Mouse (Mus musculus): ENCODE measurements around the gene Nfe2l1.
A peak's percentile ranks its signal among the peaks of the same experiment; 100 is the strongest.
"Not testable (repeated sequence)": the region's sequence is repeated elsewhere in the genome, so short reads cannot be mapped to it uniquely, and the experiment has no call there.

The Nfe2l1 gene

DNA sequence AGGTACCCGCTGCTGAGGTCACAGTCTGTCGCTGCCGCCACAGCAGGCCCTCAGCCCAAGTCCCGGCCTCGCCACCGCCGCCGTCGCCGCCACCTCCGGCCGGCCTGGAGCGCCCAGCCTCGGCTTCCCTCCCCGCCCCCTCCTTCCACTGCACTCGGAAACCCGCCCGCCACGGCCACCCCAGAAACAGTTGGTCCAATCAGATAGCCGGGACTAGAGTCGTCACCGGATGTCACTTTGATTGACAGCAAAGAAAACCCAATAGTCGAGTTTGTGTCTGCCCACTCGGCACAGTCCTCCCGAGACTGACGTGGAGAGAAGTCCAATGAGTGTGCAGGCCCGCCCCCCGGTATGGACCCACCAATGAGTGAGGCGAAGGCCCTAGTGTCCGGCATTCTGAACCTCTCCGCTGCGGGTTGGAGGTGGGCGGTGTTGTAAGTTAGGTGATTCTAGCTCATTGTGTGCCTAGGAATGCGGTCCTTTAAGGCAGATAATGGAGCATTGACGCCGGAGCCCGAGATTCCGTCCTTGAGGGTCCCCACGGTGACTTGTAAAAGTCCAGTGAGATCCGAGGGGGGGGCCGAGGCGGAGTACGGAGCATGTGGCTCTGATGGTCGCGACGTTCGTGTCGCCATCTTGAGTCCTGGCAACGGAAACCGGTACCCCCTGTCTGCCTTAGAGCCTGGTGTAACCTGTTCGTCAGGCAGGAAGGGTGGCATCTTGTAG, at the start of gene Nfe2l1:
TSS of gene Nfe2l1 (minus strand) at position 156 of the 726 bp plus-strand sequence.
- DNase-seq (ENCODE audit: low spot score), result peak; percentile 94

DNA sequence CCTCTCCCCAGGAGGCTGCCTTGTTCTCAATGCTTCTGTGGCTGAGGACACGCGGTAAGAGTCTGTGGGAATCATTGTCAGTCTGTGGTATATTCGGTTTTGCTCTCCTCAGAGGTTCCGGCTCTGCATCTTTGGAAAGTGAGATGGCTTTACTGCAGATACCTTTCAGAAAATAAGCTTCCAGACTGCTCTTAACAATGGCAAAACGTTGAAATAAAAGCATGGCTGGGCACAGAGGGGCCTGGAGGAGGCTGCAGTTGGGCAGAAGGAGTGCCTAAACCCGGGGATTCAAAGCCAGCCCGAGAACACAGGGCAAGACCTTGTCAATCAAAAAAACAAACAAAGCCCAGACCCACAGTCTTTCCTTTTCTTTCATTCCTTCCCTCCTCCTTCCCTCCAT, 49.6 kb upstream of the Nfe2l1 start:
- no peak for DNase-seq (ENCODE audit: low spot score)

DNA sequence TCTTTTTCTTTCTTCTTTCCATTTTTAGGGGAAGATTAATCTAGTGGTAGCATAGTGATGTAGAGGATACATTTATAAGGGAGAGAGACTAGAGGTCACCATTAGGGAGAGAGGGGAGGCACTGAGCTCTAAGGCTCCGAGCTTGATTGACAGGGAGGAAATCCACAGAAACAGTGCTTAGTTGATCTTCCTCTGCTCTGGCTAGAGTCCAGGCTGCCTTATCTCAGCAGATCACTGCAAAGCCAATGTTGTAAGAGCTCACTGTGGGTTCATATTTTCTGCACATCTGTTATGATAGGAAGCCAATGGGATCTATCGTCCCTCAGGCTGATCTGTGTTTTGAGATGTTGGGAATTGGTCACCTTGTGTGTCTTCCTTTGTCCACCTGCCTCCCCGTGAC, 48.9 kb upstream of the Nfe2l1 start:
- no peak for DNase-seq (ENCODE audit: low spot score)

DNA sequence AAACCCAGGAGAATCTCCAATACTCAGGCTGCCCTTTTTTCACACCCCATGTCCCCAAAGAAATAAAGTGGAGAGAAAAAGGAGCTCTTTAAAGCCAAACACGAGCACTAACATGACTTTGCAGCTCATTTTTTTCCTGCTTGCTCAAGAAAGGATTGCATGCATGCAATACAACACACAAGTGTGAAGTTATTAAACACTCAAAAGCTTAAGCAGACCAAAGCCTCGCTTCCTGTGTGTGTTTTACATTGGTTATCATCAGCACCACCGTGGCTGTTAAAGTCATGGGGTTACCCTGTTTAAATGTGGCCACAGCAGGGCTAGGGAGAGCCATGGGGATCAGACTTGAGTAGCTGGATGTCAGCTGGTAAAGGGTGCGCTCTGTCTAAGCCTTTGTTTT, 47.3 kb upstream of the Nfe2l1 start:
- no peak for DNase-seq (ENCODE audit: low spot score)

DNA sequence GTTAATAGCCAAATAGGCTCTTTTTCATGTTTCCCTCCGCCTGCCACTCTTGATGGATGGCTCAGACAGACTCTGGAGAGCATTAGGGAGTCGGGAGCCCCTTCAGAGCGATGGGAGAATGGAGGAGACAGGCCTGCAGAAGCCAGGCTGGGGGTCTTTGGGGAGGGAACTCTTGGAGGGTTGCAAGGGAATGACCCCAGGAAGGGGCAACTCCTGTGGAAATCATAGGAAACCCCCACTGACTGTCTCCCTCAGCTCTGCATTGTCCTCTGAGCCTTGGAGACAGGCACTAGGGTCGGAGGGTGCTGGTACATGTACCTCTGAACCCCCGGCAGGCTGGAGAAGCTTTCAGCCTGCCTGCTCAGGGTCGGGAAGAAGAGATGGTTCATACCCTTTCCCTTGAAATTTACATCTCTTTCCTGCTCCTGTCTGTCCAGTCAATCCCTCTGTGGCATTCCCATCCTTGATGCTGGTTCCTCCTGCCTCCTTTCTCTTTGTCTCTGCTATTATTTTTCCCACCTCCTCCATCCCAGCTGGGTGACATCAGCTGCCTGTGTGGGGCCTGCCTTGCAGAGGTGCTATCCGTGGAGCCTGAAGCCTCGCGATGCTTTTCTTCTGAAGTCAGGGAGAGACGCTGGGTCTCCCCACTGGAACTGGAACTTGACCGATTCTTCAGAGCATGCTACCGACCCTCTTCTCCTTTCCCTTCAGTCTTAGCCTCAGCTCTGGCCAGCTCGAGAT, 46.7 kb upstream of the Nfe2l1 start:
- DNase-seq (ENCODE audit: low spot score), result no peak

DNA sequence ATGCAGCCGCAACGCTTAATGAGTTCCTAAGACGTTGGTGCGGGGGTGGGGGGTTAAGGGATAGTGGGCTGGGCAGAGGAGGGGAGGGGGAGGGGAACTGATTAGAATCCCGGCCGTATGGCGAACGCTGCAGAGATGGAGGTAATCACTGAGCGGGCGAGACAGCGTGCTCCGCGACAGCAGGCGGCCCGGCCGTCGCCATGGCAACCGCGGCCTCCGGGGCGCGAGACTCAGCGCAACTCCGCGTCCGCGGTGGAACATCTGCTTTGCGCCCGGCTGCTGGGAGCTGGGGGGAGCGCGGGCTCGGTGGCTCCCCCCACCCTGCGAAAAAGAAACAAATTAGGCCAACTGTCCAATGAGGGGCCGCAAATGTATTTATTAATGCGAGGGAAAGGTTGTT, 46.0 kb upstream of the Nfe2l1 start:
- DNase-seq (ENCODE audit: low spot score), result peak; percentile 14

DNA sequence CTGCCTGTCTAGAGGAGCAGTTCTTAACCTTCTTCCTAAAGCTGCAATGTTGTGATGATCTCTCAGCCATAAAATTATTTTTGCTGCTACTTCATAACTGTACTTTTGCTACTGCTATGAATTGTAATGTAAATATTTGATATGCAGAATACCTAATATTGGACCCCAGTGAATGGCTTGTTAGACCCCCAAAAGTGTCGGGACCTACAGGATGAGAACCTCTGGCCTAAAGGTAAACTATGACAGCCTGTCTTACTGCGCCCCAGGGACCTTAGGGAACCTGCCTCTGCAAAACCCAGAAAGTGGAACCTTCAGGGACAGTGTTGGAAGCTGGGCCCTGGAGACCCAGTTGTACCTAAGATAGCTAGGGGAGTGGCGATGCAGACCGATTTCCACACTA, 45.5 kb upstream of the Nfe2l1 start:
- DNase-seq (ENCODE audit: low spot score), result no peak

DNA sequence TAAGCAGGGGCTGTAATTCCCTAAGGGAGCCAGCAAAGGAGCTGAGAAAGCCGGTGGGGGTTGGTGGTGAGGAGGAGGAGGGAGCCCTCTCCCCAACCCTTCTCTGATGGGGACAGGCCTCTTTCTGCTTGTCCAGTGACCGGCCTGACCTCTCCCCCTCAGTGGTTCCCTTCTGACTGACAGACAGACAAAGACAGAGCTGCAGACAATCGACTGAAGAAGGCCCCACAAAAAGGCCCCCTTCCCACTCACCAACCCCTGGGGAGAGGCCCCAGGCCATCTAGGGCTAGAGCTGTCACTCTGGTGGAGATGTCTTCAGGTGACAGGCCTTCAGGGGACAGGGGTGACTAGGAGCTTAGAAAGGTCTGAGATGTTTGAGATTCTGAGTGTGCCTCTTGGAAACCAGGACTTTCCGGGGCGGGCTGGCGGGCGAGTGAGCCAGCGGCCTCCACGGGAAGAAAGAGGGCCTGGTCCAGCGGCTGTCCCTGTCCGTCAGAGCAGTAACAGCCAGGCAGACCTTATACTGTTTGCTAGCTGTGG, 43.9 kb upstream of the Nfe2l1 start:
- DNase-seq (ENCODE audit: low spot score), result no peak

DNA sequence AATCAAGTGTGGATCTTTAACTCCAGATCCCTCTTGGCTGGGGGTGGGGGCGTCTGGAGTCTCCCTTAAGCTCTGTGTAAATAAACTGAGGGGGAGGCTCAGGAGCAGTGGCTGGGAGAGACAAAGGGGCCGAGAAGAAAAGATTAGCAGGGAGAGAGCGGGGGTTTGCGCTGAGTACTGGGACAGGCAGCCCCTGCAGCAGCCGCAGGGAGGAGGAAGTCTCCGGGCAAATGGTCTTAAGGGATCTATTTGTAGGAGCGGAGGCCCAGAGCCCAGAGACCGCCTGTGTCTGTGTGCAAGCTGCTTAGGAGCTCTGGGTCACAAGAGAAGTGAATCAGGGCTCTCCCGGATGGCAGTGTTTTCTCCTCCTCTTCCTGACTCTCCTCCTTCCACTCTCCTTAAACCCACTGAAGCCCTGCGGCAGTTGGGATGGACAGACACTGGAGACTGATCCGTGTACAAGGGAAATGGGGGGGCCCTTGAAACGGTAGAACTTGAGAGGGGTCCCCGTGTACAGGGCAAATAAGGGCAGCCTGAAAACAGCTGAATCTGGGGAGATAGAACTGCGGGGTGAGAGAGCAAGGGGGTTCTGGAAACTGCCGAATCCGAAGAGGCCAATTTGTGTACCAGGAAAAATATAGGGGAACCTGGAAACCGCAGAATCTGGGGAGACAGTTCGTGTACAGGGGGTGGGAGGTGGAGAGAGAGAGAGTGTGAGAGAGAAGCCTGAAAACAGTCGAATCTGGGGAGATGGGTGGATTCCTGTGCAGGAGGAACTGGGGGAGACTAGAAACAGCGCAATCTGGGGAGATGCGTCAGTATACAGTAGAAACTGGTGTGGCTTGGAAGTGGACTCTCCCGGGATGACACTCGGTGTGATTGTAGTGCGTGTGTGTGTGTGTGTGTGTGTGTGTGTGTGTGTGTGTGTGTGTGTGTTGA, 42.9 kb upstream of the Nfe2l1 start:
- DNase-seq (ENCODE audit: low spot score), result no peak

DNA sequence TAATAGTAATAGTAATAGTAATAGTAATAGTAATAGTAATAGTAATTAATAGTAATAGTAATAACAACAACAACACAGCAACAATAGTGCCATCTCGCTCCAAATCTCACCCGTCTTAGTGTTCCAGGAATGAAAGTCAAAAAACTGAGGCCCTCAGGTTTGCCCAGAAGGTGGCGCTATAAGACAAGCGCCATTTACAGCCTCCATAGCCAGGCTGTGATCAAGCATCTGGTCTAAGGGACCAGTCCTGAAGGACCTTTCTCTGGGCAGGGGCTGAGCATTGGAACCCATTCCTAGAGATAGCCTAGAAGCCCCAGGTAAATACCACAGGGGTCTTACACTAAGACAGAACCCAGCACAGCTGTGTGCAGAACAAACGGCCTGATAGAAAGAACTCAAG, 37.4 kb upstream of the Nfe2l1 start:
- DNase-seq (ENCODE audit: low spot score), result peak; percentile 32

DNA sequence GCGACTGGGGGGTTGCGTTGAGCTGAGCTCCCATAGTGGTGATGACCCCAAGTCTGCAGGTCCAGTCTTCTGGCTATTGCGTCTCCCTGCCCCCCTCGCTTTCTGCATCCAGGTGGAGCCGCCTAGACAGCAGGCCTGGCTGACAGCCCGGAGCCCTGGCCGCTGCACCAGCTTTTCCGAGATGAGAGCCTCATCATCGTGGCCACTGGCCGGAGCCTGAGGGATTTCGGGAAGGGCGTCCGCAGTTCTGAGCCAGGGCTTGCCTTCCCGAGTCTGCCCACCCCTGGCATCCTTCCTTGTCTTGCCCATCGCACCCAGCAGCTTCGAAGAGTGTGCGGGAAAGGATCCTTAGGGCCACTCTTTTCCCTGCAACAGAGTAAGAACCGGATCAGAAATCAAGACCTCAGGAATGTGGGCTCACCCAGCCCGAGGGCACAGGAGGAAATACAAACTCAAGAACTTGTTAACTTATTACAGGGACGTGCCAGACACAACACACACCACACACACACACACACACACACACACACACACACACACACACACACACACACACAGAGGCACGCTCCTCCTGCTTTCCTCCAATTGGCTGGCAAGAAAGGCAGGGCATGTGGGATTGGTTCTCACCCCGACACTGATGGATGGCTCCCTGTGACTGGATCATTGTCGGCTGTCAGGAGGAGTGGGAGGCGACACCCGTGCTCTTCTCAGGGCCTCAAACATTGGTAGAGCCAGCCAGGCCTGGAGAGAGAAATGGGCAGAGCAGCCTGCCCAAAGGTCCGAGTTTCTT, 33.6 kb upstream of the Nfe2l1 start:
- no peak for DNase-seq (ENCODE audit: low spot score)

DNA sequence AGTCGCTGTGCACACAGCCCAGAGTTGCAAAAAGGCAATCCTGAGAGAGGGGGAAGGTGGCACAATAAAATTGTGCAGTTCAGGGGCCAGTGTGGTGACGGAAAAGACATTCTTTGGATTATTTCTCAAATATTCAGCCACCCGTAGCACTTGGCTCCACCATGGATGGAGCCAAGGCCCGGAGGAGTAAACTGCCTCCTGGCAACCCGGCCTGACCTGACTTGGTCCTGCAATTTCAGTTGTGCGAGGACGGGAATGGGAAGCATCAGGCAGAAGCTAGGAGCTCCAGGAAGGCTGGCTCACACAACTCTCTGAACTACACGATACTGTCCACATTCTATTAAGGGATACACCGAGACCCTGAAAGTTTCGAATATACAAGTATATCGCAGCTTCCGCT, 32.8 kb upstream of the Nfe2l1 start:
- no peak for DNase-seq (ENCODE audit: low spot score)

DNA sequence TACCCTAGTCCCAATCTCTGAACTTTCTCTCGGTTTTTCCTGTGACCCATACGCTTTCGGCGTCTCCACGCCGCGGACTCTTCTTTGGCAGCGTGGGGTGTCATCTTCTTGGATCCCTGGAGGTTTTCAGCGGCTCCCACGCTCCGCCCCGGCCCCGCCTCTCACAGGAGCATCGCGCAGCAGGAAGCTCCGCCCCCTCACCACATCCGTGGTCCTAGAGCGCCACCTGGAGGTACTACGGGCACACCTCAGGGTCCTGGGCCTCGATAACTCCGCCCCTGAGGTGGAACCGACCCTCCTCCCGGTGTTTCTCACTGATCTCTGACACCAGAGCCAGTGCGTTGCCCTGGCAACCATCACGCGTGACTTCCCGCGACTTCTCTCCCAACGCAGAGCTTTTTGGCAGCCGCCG, 32.1 kb upstream of the Nfe2l1 start:
- peak; percentile 89 for DNase-seq (ENCODE audit: low spot score)

DNA sequence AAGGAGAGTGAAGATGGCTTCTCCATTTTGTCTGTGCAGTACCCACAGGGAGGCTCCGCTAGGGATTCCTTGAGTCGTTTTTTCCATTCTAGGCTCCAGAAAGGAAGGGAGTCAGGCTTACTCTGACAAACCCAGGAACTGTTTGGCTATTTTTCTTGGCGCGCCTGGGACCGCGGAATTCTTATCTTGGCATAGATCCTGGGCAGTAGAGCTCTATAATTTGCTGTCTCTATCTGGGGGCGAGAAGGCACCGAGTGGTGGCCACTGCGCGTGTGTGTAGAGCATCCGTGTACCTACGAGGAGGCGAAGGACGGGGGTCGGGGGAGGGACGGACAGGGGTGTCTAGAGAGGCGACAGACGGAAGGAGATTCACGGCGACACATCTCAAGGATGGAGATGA, 31.7 kb upstream of the Nfe2l1 start:
- no peak for DNase-seq (ENCODE audit: low spot score)

DNA sequence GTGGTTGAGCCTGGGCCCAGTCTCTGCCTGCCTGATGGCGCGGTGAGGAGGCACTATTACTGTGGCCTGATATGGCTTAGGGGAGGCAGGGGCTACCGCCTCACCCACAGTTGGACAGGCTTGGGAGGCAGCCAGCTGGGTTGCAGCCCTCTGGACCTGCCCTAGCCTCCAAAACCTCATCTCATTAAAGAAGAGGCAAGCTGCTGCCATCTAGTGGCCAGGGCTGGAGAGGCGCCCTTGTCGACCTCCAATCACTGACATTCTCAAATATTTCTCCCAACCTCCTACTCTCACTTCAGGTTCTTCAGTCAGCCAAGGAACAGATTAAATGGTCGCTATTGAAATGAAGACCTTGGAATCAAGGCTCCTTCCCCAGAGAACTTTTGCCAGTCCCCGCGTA, 30.8 kb upstream of the Nfe2l1 start:
- peak; percentile 58 for DNase-seq (ENCODE audit: low spot score)

DNA sequence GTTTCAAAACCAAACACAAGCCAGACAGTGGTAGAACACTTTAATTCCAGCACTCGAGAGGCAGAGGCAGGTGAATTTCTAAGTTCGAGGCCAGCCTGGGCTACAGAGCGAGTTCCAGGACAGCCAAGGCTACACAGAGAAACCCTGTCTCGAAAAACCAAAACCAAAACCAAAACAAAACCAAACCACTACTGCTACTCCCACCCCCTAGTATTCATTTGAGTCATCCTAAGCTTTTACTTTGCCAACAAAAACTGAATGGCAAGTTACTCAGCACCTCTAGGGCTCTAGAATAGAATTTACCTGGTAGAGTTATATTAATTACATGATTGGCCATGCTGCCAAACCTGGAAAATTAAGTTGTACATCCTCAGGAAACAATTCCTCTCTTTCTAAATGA, 29.9 kb upstream of the Nfe2l1 start:
- no peak for DNase-seq (ENCODE audit: low spot score)

DNA sequence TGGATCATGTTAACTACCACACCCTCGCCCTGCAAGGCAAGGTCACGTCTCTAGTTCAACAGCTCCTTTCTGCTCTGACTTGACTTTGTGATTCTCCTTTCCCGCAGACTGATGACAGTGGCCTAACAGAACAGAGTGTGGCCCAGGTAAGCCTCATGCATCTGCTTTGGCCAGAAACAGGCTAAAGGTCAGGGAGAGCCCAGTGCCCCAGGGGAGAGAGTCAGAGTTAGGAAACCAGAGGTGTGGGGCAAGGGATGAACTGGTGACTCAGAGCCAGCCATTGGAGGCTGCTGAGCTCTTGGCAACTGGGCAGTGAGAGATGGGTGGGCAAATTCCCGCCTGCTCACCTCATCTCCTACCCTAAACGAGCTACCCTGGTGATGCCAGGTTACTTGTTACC, 27.7 kb upstream of the Nfe2l1 start:
- DNase-seq (ENCODE audit: low spot score), result no peak

DNA sequence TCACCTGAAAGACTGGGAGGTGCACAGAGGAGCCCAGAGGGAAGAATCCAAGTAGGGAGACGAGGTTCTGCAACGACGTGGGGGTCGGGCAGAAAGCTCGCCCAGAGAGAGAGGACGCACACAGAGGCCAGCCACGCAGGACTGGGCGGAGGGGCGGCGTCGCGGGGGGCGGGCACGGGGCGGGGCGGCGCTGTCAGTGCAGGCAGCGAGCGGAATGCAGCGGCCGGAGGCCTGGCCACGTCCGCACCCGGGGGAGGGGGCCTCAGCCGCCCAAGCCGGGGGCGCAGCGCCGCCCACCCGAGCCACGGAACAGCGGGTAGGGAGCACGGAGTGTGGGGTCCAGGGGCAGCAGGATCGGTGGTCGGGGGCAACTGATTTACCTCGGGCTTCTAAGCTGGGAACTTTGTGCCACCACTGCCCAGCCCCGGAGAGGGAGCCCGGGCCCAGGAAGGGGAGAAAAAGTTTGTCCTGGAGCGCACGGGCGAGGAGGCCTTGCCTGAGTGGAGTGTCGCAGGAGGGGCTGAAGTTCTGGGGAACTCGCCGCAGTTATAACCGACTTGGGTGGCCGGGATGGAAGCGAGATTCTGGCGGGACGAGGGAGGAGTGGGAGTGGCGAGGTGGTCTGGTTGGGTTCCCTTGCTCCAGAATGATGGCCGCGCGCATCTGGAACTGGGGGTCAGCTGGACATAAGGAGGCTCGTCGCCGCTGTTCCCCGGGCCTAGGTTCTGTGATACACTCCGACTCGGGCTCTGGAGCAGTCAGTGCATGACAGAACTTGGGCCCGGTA, 20.1 kb upstream of the Nfe2l1 start, which contains the start of gene Copz2:
TSS of gene Copz2 (plus strand) at position 190 of the 787 bp plus-strand sequence.
- no peak for DNase-seq (ENCODE audit: low spot score)

DNA sequence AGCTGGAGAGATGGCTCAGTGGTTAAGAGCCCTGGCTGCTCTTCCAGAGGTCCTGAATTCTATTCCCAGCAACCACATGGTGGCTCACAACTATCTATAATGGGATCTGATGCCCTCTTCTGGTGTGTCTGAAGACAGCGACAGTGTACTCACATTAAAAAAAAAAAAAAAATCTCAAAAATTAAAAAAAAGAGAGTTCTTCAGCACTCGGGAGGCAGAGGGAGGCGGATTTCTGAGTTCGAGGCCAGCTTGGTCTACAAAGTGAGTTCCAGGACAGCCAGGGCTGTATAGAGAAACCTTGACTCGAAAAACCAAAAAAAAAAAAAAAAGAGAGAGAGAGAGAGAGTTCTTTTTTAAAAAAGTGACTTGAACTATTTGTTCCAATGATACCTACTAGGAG, 19.4 kb upstream of the Nfe2l1 start:
- not testable (repeated sequence) for DNase-seq (ENCODE audit: low spot score)

DNA sequence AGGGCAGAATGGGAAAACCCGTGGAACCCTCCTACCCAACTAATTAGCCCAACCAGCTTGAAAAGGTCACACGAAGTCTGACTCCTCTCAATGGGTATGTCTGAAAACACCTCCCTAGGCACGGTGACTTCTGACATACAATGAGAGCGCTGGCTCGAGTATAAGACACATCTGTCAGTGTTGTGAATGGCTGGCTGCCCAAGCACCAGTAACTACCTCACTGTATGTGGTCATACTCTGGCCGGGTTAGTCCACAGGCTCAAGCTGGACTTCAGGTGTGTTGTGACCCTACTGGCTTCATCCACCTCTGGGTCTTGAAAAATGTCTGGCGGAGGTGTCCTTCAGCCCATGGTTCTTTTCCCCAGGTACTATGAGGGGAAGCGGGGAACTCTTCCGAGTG, 18.9 kb upstream of the Nfe2l1 start:
- no peak for DNase-seq (ENCODE audit: low spot score)

DNA sequence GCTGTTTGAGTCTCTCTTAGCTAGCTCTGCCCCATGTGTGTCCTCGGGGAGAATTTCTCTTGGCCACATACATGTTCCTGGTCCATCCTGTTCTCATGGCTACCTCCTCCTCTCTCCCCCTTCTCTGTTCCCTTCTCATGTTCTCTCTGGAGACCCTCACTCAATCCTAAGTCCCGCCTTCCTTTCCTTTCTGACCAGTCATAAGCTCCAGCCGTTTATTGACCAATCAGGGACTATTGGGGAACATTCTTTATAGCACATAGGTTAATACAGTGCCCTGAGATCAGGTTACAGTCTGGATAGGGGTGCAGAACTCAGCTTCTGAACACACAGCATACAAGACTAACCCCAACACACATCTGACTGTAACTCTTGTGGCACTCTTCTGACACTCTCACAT, 17.5 kb upstream of the Nfe2l1 start:
- no peak for DNase-seq (ENCODE audit: low spot score)
